Mouse (Mus musculus) natural killer cell, adult 2 months (primary cell): ENCODE data around the gene Echdc3.

Experiments
- DNase-seq, 2 experiments: peaks; one replicate each; pipeline ENCODE4 v3.0.0; 2022; ENCODE audit warnings: low spot score in 2 of 2

Echdc3 gene

DNA sequence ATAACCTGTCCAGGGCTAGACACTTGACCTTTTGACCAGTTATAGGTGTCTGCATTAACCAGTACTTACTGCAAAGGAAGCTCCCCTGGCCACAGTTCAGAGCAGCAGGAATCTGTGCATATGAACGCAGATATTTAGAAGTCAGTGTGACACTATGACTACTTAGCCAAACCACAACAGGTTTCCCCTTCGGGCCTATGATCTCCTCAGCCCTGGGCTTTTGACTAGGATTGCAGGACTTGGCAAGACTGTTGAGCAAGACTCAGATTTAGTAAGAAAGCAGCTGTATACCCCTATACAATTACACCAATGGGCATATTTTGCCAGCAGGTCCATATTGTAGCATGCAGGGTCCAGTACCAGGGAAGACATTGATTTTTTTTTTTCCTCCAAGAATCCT lies 44.3 kb downstream of the Echdc3 start:
- no peak for DNase-seq

DNA sequence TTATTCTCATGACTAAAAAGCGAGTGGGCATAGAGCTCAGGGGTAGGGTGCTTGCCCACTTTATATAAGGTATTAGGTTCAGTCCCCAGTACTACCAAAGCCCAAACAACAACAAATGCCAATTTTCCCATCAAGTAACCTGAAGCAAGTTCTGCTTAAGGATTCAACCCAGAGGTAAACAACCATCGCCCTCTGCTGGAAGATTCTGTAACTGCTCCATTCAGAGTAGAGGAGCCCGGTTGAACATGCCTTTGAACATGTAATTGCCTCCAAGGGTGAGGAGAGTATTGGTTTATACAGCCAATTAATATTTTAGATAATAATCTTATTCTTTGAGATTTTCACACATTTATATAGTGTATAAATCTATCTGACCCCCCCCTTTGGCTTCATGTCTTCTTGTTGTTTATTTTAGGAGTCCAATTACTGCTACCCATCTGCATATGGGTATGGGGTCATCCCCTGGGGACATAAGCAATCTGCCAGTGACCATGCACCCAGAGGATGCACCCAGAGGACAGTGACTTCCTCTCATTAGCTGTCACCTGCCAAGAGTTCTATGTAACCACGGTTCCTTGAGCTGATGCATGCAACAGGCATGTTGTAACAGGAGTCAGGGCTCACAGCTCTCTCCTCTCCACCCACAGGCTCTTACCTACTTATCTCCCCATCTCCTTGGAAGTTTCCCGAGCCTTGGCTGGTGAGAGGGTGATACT lies 44.8 kb downstream of the Echdc3 start:
- DNase-seq: peak; percentile 9 to 48

DNA sequence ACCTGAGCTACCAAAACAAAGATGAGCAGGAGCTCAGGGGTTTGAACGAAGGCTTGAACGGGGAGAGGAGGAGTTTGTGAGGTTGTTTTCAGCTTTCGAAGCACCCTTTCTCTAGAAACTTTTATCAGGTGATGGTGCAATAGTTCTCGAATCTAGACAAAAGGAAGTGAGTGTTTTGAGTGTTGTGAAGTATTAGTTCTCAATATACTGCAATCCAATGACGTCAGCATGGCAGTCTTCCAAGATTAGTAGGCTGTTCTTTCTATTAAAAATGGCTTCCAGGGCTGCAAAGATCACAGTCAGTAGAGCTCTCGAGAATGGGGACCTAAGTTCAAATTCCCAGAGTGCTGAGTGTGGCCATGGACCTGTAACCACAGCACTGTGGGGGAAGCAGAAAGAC lies 47.1 kb downstream of the Echdc3 start:
- DNase-seq: no peak

DNA sequence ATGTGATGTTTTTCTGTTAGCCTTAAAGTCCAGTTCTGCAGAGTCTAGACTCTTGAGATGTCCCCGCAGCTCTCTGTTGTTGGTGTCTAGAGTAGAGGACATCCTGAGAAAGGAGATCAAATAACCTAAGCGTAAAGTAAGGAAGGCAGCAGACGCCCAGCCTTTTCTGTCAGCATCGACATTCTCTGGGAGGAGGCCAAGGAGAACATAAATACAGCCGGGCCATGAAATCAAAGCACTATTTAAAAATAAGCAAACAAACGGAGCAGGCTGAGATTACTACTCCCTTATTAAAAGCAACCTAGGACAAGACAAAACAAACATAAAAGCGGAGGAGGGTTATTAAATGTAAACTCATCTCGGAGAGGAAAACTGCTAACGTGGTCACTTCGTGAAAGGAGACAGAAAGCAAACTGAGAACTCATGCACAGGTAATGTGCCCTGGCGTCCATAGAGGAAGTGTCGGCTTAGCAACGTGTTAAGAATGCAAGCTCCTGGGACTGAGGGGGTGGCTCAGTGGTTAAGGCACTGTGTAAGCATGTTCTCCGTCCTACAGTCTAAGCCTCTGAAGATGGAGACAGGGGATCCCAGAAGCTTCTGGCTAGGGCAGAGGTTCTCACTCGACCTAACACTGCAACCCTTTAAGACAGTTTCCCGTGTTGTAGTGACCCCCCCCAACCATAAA lies 48.1 kb downstream of the Echdc3 start:
- DNase-seq: no peak

DNA sequence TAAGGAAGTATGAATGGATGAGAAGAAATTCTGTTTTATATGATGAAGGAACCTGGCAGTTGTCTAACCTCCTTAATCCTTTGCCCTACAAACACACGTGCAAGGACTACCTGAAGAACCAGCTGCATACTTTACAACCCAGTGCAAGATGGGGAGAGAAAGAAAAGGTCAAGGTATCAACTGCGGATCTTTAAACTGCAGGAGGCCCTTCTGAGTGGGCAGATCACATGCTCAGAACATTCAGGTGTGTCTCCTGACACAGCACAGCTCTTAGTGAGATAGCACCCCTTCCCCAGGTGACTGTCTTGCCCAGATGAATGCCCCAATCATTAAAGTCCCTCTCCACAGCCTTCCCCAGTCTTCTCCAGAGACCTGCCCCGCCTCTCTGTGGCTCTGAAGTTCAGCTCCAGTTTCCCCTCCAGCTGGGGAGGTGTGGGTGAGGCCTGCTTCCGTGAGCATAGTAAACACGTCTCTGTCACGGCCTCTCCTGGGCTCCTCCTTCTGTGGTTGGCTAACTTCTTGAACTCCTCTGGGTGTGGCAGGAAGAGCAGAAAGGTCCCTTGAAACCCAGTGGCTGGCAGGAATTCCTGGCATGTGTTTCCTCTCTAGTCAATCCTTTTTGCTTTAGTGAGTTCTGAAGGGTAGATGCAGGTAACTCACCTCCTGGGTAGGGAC lies 50.3 kb downstream of the Echdc3 start:
- DNase-seq: peak in 1 of 2 experiments; percentile 11

DNA sequence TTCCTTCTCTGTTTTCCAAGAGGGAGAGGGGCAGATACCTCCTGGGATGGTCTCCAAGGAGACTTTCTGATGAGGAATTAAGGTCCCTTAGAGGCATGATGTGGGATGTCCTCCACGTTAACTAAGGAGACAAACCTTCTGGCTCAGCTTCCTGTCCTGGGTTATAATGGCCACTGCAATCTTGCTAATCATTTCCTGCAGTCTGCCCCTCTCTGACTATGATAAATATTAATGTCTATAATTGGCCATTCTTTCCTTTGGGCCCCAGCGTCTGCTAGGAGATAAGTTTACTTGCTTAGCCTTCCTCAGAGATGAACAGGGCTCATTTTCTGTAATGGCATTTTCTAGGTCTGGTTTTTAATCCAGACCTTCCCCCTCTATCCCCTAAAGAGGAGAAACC lies 53.1 kb downstream of the Echdc3 start:
- DNase-seq: no peak

DNA sequence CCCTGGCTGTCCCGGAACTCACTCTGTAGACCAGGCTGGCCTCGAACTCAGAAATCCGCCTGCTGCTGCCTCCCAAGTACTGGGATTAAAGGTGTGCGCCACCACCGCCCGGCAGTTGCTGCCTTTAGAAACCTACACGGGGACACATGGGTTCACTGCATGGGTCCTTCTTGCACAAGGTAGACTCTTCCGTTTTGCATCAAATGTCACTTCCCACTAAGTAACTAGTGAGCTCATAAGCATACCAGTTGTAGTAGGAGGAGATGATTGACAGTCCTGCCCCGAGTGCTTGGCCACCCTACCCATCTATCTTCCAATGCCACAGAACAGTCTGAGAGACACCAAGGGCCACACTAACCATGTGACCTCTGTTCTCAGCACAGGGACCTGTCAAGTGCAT lies 53.6 kb downstream of the Echdc3 start:
- DNase-seq: no peak

DNA sequence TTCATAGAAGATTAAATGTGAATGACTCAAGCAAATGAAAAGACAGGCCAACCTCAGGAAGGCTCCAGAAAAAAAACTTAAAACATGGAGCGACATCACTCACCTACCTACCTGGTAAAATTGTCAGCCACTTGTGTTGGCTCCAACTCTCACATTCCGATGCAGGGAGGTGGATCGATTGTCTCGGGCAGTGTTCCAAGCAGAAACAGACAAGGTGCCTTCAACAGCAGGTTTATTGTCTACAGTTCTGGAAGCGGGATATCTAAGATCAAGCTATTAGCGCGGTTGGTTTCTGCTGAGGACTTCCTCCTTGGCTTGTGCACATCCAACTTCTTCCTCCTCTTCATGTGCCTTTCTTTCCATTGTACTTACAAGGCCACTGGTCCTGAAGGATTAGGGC lies 55.2 kb downstream of the Echdc3 start:
- no peak for DNase-seq

DNA sequence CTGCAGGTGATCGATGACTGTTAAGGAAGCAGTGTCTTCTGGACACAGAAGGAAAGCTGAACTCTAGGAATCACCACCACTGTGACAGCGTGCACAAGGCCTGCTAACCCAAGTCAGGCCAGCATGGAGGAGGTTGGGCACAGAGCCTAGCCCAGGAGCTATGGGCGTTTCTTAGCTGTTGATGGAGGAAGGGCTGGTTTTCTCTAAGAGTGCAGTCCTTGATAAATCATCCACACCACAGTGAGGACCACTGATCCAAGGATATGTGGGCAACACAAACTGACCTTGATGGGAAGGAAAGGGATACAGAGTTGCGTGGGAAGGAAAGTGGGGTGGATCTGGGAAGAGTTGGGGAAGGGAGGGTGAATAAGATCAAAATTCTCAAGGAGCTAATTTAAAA lies 55.6 kb downstream of the Echdc3 start:
- DNase-seq: no peak

DNA sequence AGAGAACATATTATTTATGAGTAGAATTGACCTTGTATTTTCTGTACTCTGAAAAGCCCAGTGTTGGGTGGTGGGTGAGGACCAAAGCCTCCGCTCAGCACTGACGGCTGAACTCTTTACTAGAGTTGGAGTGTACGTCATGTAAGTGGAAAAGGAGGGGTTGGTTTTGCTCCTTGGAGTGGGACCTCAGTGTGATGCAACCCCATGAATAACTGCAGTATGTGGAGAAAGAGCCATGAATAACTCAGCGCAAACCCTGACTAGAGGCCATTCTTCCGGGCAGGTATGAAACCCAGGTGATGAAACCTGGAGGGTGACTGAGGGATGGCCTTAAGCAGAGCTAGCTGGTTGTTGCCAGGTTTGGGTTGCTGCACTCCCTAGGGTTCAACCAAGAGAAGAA lies 63.0 kb downstream of the Echdc3 start:
- no peak for DNase-seq

DNA sequence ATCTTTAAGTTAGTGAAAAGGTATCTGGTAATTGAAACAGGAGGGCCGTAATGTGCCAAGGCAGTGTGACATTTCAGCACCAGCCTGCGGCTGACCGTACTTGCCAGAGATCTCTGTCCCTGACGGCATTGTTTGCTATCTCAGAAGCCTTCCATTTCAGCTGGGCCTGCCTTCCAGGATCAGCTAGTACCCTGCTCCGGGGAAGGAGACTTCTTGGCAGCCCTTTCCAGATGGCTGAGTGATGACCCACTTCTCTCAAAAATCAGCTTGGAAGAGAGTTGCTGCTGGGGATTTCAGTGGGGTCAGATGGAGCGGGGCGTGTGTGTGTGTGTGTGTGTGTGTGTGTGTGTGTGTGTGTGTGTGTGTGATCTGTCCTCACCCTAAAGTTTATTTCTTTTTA lies 65.9 kb downstream of the Echdc3 start:
- DNase-seq: no peak

DNA sequence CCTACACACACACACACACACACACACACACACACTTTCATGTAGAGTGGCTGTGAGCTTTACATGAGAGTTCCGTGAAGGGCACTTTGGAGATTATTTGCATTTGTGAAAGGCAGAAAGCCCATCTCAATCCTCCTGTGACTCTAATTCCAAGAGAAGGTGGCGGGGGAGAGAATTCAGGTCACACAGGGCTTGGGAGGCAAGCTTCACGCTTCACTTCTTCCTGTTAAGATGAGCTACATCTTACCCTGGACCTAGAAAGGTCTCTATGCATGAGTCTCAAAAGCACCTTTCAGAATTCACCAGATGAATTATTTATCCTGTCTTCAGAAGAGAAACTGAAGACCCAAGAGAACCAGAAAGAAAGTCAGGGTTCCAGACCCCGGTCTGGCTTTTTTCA lies 66.6 kb downstream of the Echdc3 start:
- DNase-seq: no peak

DNA sequence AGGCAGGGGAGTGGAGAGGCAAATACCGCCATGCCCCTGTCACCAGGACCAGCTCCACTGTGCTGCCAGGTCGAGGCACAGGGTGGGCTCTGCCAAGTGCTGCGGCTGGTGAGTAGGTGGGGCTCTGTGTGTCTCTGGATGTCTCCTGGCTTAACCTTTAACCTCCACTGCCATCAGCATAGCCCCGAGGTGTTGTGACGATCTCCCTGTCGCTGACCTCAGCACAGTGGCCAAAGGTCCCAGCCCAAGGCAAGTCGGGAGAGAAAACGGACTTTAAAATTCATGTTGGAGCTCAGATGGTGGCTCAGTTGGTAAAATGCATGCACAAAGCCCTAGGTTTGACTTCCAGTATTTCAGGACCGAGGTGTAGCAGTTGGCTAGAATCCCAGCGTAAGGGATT lies 67.2 kb downstream of the Echdc3 start:
- DNase-seq: no peak

DNA sequence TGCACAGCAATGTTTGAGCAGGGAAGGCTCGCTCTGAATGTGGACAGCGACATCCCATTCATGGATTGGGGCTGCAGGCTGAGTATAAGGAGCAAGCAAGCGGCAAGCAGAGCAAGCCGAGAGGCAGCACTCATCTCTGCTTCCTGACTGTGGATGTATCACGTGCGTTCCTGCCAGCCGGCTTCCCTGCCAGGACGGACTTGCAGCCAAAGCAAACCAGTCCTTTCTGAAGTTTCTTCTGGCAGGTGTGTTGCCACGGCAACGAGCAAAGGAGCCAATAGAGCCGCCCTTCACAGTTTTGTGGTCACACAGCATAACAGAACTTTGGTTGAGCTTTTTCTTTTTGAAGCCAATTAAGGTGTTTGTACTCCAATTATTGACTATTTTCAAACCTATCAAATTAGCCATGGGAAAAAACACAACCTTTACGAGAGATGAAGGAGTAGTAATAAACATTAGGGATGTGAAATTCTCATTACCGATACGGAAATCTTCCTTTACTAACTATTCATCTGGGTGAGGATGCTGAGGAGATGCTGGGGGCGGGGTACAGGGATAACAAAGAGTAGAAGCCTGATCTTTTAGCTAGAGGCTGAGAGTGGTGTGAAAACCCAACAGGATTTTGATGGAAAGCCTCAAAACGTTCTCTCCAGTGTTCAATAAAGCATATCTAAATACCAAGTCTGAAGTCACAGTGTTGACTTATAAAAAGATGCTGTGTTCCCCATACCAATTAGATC lies 69.7 kb downstream of the Echdc3 start:
- no peak for DNase-seq

DNA sequence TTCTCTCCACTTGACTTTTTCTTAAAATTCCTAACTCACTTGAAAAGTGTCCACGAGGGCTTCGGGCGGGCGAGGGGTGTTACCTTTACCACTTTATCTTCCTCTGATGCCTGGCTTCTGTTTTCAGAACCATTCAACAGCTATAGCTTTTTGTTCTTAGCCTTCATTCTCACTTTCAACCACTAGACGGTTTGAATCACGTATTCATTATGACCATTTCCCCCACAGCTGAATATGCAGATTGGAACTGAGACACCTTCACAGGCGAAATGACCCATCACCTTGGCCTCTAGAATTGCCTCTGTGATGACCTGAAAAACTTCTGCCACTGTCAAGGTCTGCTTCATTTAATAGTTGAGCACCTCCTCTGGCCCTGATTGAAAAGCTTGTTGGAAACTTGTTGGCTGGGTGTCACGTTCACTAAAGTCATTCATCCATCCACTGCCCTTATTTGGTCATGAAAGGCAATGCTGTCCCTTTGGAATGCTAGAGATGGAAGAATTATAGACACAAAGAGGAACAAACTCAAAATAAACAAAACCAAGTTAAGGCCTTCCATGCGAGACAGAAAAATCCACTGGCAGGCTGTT lies 72.2 kb downstream of the Echdc3 start:
- no peak for DNase-seq
